Mouse (Mus musculus): ENCODE data around the gene Lims1. TPM values are rescaled to one million over a fixed set of nuclear protein-coding genes. Genes with fewer than 3 reads are reported as not detected.

Gene Lims1
- 23.0 TPM for polyA plus RNA-seq (2012; fragmentation: generic; extraction: Trizol)

- TF ChIP-seq MYOD1 (IDR thresholded peaks at IDR 0.05; ENCODE audit: control insufficient read depth in 1 of 3, insufficient read length in 2 of 3, low read depth in 2 of 3) (peak in 1 of 3 experiments; percentile 57), POLR2A (IDR thresholded peaks at IDR 0.05; ENCODE audit: insufficient read length, low read depth) (peak; percentile 98), TCF12 (IDR thresholded peaks at IDR 0.05; ENCODE audit: insufficient read depth, poor library complexity, severe bottlenecking) (no peak), POLR2AphosphoS2 (IDR thresholded peaks at IDR 0.05; ENCODE audit: insufficient read length, low read depth) (peak; percentile 99), SRF (IDR thresholded peaks at IDR 0.05; ENCODE audit: control insufficient read depth, insufficient read length, low read depth) (peak; percentile 69), REST (IDR thresholded peaks at IDR 0.05; ENCODE audit: insufficient read depth, insufficient read length) (peak; percentile 12), MYOG (IDR thresholded peaks at IDR 0.05; ENCODE audit: control insufficient read depth in 1 of 3, insufficient read depth in 1 of 3, insufficient read length in 2 of 3, low read depth in 2 of 3) (peak in 2 of 3 experiments; percentile 43 to 45), CEBPB (IDR thresholded peaks at IDR 0.05; ENCODE audit: insufficient read depth, poor library complexity, severe bottlenecking) (no peak)
- H3K27me3 ChIP-seq (ENCODE audit: control insufficient read depth, insufficient read depth, insufficient read length): no peaks in the 10 kb centered on the region
- H3K36me3 ChIP-seq (ENCODE audit: control insufficient read depth, insufficient read depth): no peaks in the 10 kb centered on the region
- peaks cover 47% of the 10 kb centered on the region for H3K79me2 ChIP-seq (ENCODE audit: control insufficient read depth, insufficient read depth)
- H3K4me2 ChIP-seq (ENCODE audit: low read depth): peak within 1 kb of the TSS; percentile 98
- peak within 1 kb of the TSS; percentile 72 for H3ac ChIP-seq (ENCODE audit: control insufficient read depth, insufficient read length)
- H3K4me3 ChIP-seq: peak within 1 kb of the TSS; percentile 51
Observed at GRCm38 (mm10) chr10:58323028-58323991, at the start of gene Lims1. Lims1 (plus strand) TSS chr10:58323466.

GRCm38 (mm10) chr10:58282238-58282637, 41.0 kb upstream of the Lims1 start:
- Histone ChIP-seq H3K36me3 (ENCODE audit: control insufficient read depth, insufficient read depth) (peaks cover 12% of the 10 kb centered on the region), H3K79me2 (ENCODE audit: control insufficient read depth, insufficient read depth) (no peaks in the 10 kb centered on the region), H3K27me3 (ENCODE audit: control insufficient read depth, insufficient read depth, insufficient read length) (no peaks in the 10 kb centered on the region), H3ac (ENCODE audit: control insufficient read depth, insufficient read length) (no peak overlapping the region), H3K4me2 (ENCODE audit: low read depth) (no peak overlapping the region), H3K4me3 (no peak overlapping the region)
- no peak for TF ChIP-seq MYOG (IDR thresholded peaks at IDR 0.05; ENCODE audit: control insufficient read depth in 1 of 3, insufficient read depth in 1 of 3, insufficient read length in 2 of 3, low read depth in 2 of 3)
- TF ChIP-seq E2F4 (IDR thresholded peaks at IDR 0.05; ENCODE audit: insufficient read depth): no peak
- no peak for TF ChIP-seq POLR2A (IDR thresholded peaks at IDR 0.05; ENCODE audit: insufficient read length, low read depth)
- no peak for TF ChIP-seq REST (IDR thresholded peaks at IDR 0.05; ENCODE audit: insufficient read depth, insufficient read length)
- no peak for TF ChIP-seq SRF (IDR thresholded peaks at IDR 0.05; ENCODE audit: control insufficient read depth, insufficient read length, low read depth)
- no peak for TF ChIP-seq MYOD1 (IDR thresholded peaks at IDR 0.05; ENCODE audit: control insufficient read depth in 1 of 3, insufficient read length in 2 of 3, low read depth in 2 of 3)
- TF ChIP-seq POLR2AphosphoS2 (IDR thresholded peaks at IDR 0.05; ENCODE audit: insufficient read length, low read depth): no peak
- TF ChIP-seq CEBPB (IDR thresholded peaks at IDR 0.05; ENCODE audit: insufficient read depth, poor library complexity, severe bottlenecking): no peak
- no peak for TF ChIP-seq TCF3 (IDR thresholded peaks at IDR 0.05; ENCODE audit: insufficient read length, low read depth)
- no peak for TF ChIP-seq USF1 (IDR thresholded peaks at IDR 0.05; ENCODE audit: low read depth)
- no peak for TF ChIP-seq TCF12 (IDR thresholded peaks at IDR 0.05; ENCODE audit: insufficient read depth, poor library complexity, severe bottlenecking)
- no peak for TF ChIP-seq MAX (IDR thresholded peaks at IDR 0.05; ENCODE audit: low read depth)

- Histone ChIP-seq H3K79me2 (ENCODE audit: control insufficient read depth, insufficient read depth) (no peaks in the 10 kb centered on the region), H3K27me3 (ENCODE audit: control insufficient read depth, insufficient read depth, insufficient read length) (no peaks in the 10 kb centered on the region), H3K4me2 (ENCODE audit: low read depth) (no peak overlapping the region), H3K4me3 (no peak overlapping the region), H3K36me3 (ENCODE audit: control insufficient read depth, insufficient read depth) (peaks cover 60% of the 10 kb centered on the region), H3ac (ENCODE audit: control insufficient read depth, insufficient read length) (no peak overlapping the region)
- no peak for TF ChIP-seq SRF (IDR thresholded peaks at IDR 0.05; ENCODE audit: control insufficient read depth, insufficient read length, low read depth)
- TF ChIP-seq CEBPB (IDR thresholded peaks at IDR 0.05; ENCODE audit: insufficient read depth, poor library complexity, severe bottlenecking): no peak
- TF ChIP-seq POLR2AphosphoS2 (IDR thresholded peaks at IDR 0.05; ENCODE audit: insufficient read length, low read depth): no peak
- TF ChIP-seq MYOD1 (IDR thresholded peaks at IDR 0.05; ENCODE audit: control insufficient read depth in 1 of 3, insufficient read length in 2 of 3, low read depth in 2 of 3): no peak
- TF ChIP-seq E2F4 (IDR thresholded peaks at IDR 0.05; ENCODE audit: insufficient read depth): no peak
- no peak for TF ChIP-seq REST (IDR thresholded peaks at IDR 0.05; ENCODE audit: insufficient read depth, insufficient read length)
- TF ChIP-seq USF1 (IDR thresholded peaks at IDR 0.05; ENCODE audit: low read depth): no peak
- TF ChIP-seq MYOG (IDR thresholded peaks at IDR 0.05; ENCODE audit: control insufficient read depth in 1 of 3, insufficient read depth in 1 of 3, insufficient read length in 2 of 3, low read depth in 2 of 3): no peak
- no peak for TF ChIP-seq POLR2A (IDR thresholded peaks at IDR 0.05; ENCODE audit: insufficient read length, low read depth)
- TF ChIP-seq TCF3 (IDR thresholded peaks at IDR 0.05; ENCODE audit: insufficient read length, low read depth): no peak
- no peak for TF ChIP-seq TCF12 (IDR thresholded peaks at IDR 0.05; ENCODE audit: insufficient read depth, poor library complexity, severe bottlenecking)
- TF ChIP-seq MAX (IDR thresholded peaks at IDR 0.05; ENCODE audit: low read depth): no peak
Observed at GRCm38 (mm10) chr10:58290742-58291141, 32.5 kb upstream of the Lims1 start.

GRCm38 (mm10) chr10:58294246-58294645, 29.0 kb upstream of the Lims1 start:
- H3K27me3 ChIP-seq (ENCODE audit: control insufficient read depth, insufficient read depth, insufficient read length): no peaks in the 10 kb centered on the region
- no peak overlapping the region for H3K4me3 ChIP-seq
- H3K79me2 ChIP-seq (ENCODE audit: control insufficient read depth, insufficient read depth): no peaks in the 10 kb centered on the region
- H3K4me2 ChIP-seq (ENCODE audit: low read depth): no peak overlapping the region
- peaks cover 78% of the 10 kb centered on the region for H3K36me3 ChIP-seq (ENCODE audit: control insufficient read depth, insufficient read depth)
- no peak overlapping the region for H3ac ChIP-seq (ENCODE audit: control insufficient read depth, insufficient read length)
- TF ChIP-seq MAX (IDR thresholded peaks at IDR 0.05; ENCODE audit: low read depth): no peak
- TF ChIP-seq USF1 (IDR thresholded peaks at IDR 0.05; ENCODE audit: low read depth): no peak
- TF ChIP-seq POLR2AphosphoS2 (IDR thresholded peaks at IDR 0.05; ENCODE audit: insufficient read length, low read depth): no peak
- TF ChIP-seq TCF12 (IDR thresholded peaks at IDR 0.05; ENCODE audit: insufficient read depth, poor library complexity, severe bottlenecking): no peak
